25 mouse cellular contexts compared by ENCODE assay signal in genomic region chr7:110321106-110321505, GRCm38 (mm10).
DNase-seq lines count a peak whose midpoint lies in the region; ATAC-seq and TF ChIP-seq lines count a peak whose summit lies in the region.
"Had no signal": no experiment of that assay in that cellular context is flagged by ENCODE, and none has a peak within 500 bp of the region (broad histone marks: within the 10 kb centered on the region; RNA-seq: fewer than 3 reads in every experiment).

No protein-coding gene starts in this region.

- WGBS in forebrain, embryonic 15.5 days, result 56% methylated on average over 5 of the region's 5 CpGs
- 81% methylated on average over 5 of the region's 5 CpGs for WGBS in forebrain, embryonic 11.5 days
- 57% methylated on average over 5 of the region's 5 CpGs for WGBS in hindbrain, postnatal 0 days
- 74% methylated on average over 5 of the region's 5 CpGs for WGBS in hindbrain, embryonic 12.5 days
- WGBS in forebrain, embryonic 16.5 days, result 68% methylated on average over 5 of the region's 5 CpGs
- WGBS in kidney, embryonic 16.5 days, result 79% methylated on average over 5 of the region's 5 CpGs

- H3K4me2 ChIP-seq in forebrain, embryonic 15.5 days (replicated peaks), result no peak overlapping the region
- H3K4me2 ChIP-seq in forebrain, embryonic 11.5 days (ENCODE audit: low read depth, low read length, severe bottlenecking), result no peak overlapping the region
- no peak overlapping the region for H3K4me2 ChIP-seq in hindbrain, postnatal 0 days (ENCODE audit: low read depth, low read length)
- no peak overlapping the region for H3K4me2 ChIP-seq in hindbrain, embryonic 12.5 days (replicated peaks)
- no peak overlapping the region for H3K4me2 ChIP-seq in forebrain, embryonic 16.5 days (ENCODE audit: low read length)
- no peak overlapping the region for H3K4me2 ChIP-seq in kidney, embryonic 16.5 days (replicated peaks; ENCODE audit: low read depth, low read length)
- H3K4me2 ChIP-seq: embryonic facial prominence, embryonic 12.5 days; embryonic facial prominence, embryonic 15.5 days; heart, embryonic 11.5 days; hindbrain, embryonic 14.5 days had no signal

- H3K4me1 ChIP-seq in forebrain, embryonic 15.5 days, result 0 out of 2 replicates have a peak, but pooled peaks cover 2% of the 10 kb centered on the region
- H3K4me1 ChIP-seq in forebrain, embryonic 11.5 days (replicated peaks; ENCODE audit: control insufficient read depth, insufficient read depth, low read length), result no peaks in the 10 kb centered on the region
- H3K4me1 ChIP-seq in hindbrain, postnatal 0 days (ENCODE audit: insufficient read depth, low read length), result no peaks in the 10 kb centered on the region
- H3K4me1 ChIP-seq in hindbrain, embryonic 12.5 days, result no peaks in the 10 kb centered on the region
- no peaks in the 10 kb centered on the region for H3K4me1 ChIP-seq in forebrain, embryonic 16.5 days (replicated peaks; ENCODE audit: control insufficient read depth, insufficient read depth, low read length)
- H3K4me1 ChIP-seq in kidney, embryonic 16.5 days (ENCODE audit: insufficient read depth, low read length), result 0 out of 2 replicates have a peak, but pooled peaks cover 3% of the 10 kb centered on the region
- H3K4me1 ChIP-seq: embryonic facial prominence, embryonic 15.5 days; hindbrain, embryonic 10.5 days had no signal

- peaks cover 64% of the 10 kb centered on the region for H3K36me3 ChIP-seq in forebrain, embryonic 15.5 days
- H3K36me3 ChIP-seq in forebrain, embryonic 11.5 days (ENCODE audit: control insufficient read depth, insufficient read depth, low read length), result peaks cover 5% of the 10 kb centered on the region; the same call in 1 of the 2 replicates
- H3K36me3 ChIP-seq in hindbrain, postnatal 0 days (ENCODE audit: insufficient read depth, low read length), result peaks cover 36% of the 10 kb centered on the region
- H3K36me3 ChIP-seq in hindbrain, embryonic 12.5 days, result peaks cover 73% of the 10 kb centered on the region
- H3K36me3 ChIP-seq in forebrain, embryonic 16.5 days (ENCODE audit: control insufficient read depth, insufficient read depth), result peaks cover 24% of the 10 kb centered on the region
- H3K36me3 ChIP-seq in kidney, embryonic 16.5 days (ENCODE audit: insufficient read depth, low read length), result peaks cover 25% of the 10 kb centered on the region

- no peaks in the 10 kb centered on the region for H3K9me3 ChIP-seq in forebrain, embryonic 15.5 days
- H3K9me3 ChIP-seq in forebrain, embryonic 11.5 days (ENCODE audit: control insufficient read depth, low read length), result no peaks in the 10 kb centered on the region; the same call in 1 of the 2 replicates
- H3K9me3 ChIP-seq in hindbrain, postnatal 0 days (ENCODE audit: low read length), result no peaks in the 10 kb centered on the region
- H3K9me3 ChIP-seq in hindbrain, embryonic 12.5 days (replicated peaks), result no peaks in the 10 kb centered on the region
- H3K9me3 ChIP-seq in forebrain, embryonic 16.5 days (ENCODE audit: control insufficient read depth, low read length), result peaks cover 5% of the 10 kb centered on the region
- no peaks in the 10 kb centered on the region for H3K9me3 ChIP-seq in kidney, embryonic 16.5 days (ENCODE audit: low read length)
- H3K9me3 ChIP-seq: embryonic facial prominence, embryonic 12.5 days; embryonic facial prominence, embryonic 15.5 days had no signal

- H3K9ac ChIP-seq in forebrain, embryonic 15.5 days (replicated peaks), result no peak overlapping the region
- H3K9ac ChIP-seq in forebrain, embryonic 11.5 days (ENCODE audit: low read length), result no peak overlapping the region
- H3K9ac ChIP-seq in hindbrain, postnatal 0 days (replicated peaks; ENCODE audit: low read length), result no peak overlapping the region
- no peak overlapping the region for H3K9ac ChIP-seq in hindbrain, embryonic 12.5 days
- H3K9ac ChIP-seq in forebrain, embryonic 16.5 days (replicated peaks; ENCODE audit: low read depth, low read length), result no peak overlapping the region
- no peak overlapping the region for H3K9ac ChIP-seq in kidney, embryonic 16.5 days (replicated peaks; ENCODE audit: low read length)
- H3K9ac ChIP-seq: embryonic facial prominence, embryonic 12.5 days; embryonic facial prominence, embryonic 15.5 days; hindbrain, embryonic 14.5 days had no signal

- no peak for TF ChIP-seq CTCF in hindbrain, postnatal 0 days (IDR thresholded peaks at IDR 0.05; ENCODE audit: low read depth)

- no peak for DNase-seq in forebrain, embryonic 11.5 days (ENCODE audit: low spot score)
- no peak for DNase-seq in hindbrain, postnatal 0 days (ENCODE audit: low spot score)
- DNase-seq in retina, embryonic 14.5 days (ENCODE audit: low spot score), result peak; percentile 15
- DNase-seq in urinary bladder, postnatal 10 days (ENCODE audit: low spot score), result no peak
- DNase-seq: adrenal gland, adult 2 months; adrenal gland, postnatal 25 days; cerebellum, adult 18-20 months; cerebellum, adult 9-10 months; cerebellum, postnatal 14 days; gastrocnemius, postnatal 10 days; gastrocnemius, postnatal 36 days; heart, postnatal 36 days; kidney, adult 18-20 months had no signal

- 0 out of 2 replicates have a peak overlapping the region, but pooled peaks have one; percentile 27 for H3K27ac ChIP-seq in forebrain, embryonic 15.5 days (replicated peaks)
- H3K27ac ChIP-seq in forebrain, embryonic 11.5 days (ENCODE audit: low read depth, low read length), result no peak overlapping the region
- H3K27ac ChIP-seq in hindbrain, postnatal 0 days, result 0 out of 2 replicates have a peak overlapping the region, but pooled peaks have one; percentile 15
- H3K27ac ChIP-seq in hindbrain, embryonic 12.5 days, result no peak overlapping the region
- H3K27ac ChIP-seq in forebrain, embryonic 16.5 days (ENCODE audit: low read length), result no peak overlapping the region
- no peak overlapping the region for H3K27ac ChIP-seq in kidney, embryonic 16.5 days (ENCODE audit: low read length)
- H3K27ac ChIP-seq: embryonic facial prominence, embryonic 12.5 days; embryonic facial prominence, embryonic 15.5 days; hindbrain, embryonic 10.5 days; hindbrain, embryonic 14.5 days had no signal

- H3K4me3 ChIP-seq in forebrain, embryonic 15.5 days, result no peak overlapping the region
- no peak overlapping the region for H3K4me3 ChIP-seq in forebrain, embryonic 11.5 days (ENCODE audit: low read depth, low read length)
- no peak overlapping the region for H3K4me3 ChIP-seq in hindbrain, postnatal 0 days (ENCODE audit: low read length)
- no peak overlapping the region for H3K4me3 ChIP-seq in hindbrain, embryonic 12.5 days
- H3K4me3 ChIP-seq in forebrain, embryonic 16.5 days (replicated peaks; ENCODE audit: low read length), result no peak overlapping the region
- no peak overlapping the region for H3K4me3 ChIP-seq in kidney, embryonic 16.5 days (ENCODE audit: low read length)
- H3K4me3 ChIP-seq: embryonic facial prominence, embryonic 12.5 days; embryonic facial prominence, embryonic 15.5 days; hindbrain, embryonic 10.5 days had no signal

- no peaks in the 10 kb centered on the region for H3K27me3 ChIP-seq in forebrain, embryonic 15.5 days
- H3K27me3 ChIP-seq in forebrain, embryonic 11.5 days (ENCODE audit: control insufficient read depth, insufficient read depth, low read length), result no peaks in the 10 kb centered on the region
- no peaks in the 10 kb centered on the region for H3K27me3 ChIP-seq in hindbrain, postnatal 0 days (ENCODE audit: insufficient read depth, low read length)
- H3K27me3 ChIP-seq in hindbrain, embryonic 12.5 days, result no peaks in the 10 kb centered on the region
- H3K27me3 ChIP-seq in forebrain, embryonic 16.5 days (replicated peaks; ENCODE audit: control insufficient read depth, insufficient read depth, low read length), result no peaks in the 10 kb centered on the region
- no peaks in the 10 kb centered on the region for H3K27me3 ChIP-seq in kidney, embryonic 16.5 days (ENCODE audit: insufficient read depth, low read length)
- H3K27me3 ChIP-seq: embryonic facial prominence, embryonic 12.5 days; embryonic facial prominence, embryonic 15.5 days had no signal

- peak; percentile 64 for ATAC-seq in forebrain, embryonic 15.5 days (replicated peaks)
- ATAC-seq in forebrain, embryonic 11.5 days (replicated peaks; ENCODE audit: low FRiP score), result no peak
- ATAC-seq in hindbrain, postnatal 0 days, result peak; percentile 63; the same call in 1 of the 2 replicates
- ATAC-seq in hindbrain, embryonic 12.5 days (ENCODE audit: low FRiP score), result no peak
- ATAC-seq in forebrain, embryonic 16.5 days, result peak; percentile 33; the same call in 1 of the 2 replicates
- ATAC-seq in kidney, embryonic 16.5 days (ENCODE audit: low FRiP score, low TSS enrichment), result no peak
- ATAC-seq: CD4-positive, CD25-positive, alpha-beta regulatory T cell, adult 4 months; inflammation-experienced regulatory T-cells, adult 6 months; intestine, embryonic 16.5 days had no signal

Comparison
In these comparisons a context has a peak if more than half of its experiments do, and no peak if none do; other contexts are left out.
1. ATAC-seq: peak in forebrain, embryonic 15.5 days (single experiment), hindbrain, postnatal 0 days (single experiment) and forebrain, embryonic 16.5 days (single experiment); none in forebrain, embryonic 11.5 days (single experiment), hindbrain, embryonic 12.5 days (single experiment) and kidney, embryonic 16.5 days (single experiment).
2. H3K27ac ChIP-seq: peak in forebrain, embryonic 15.5 days (single experiment) and hindbrain, postnatal 0 days (single experiment); none in forebrain, embryonic 11.5 days (single experiment), hindbrain, embryonic 12.5 days (single experiment), forebrain, embryonic 16.5 days (single experiment) and kidney, embryonic 16.5 days (single experiment).